Mouse (Mus musculus): ENCODE data around the gene Jak1. TPM values are rescaled to one million over a fixed set of nuclear protein-coding genes. Genes with fewer than 3 reads are reported as not detected.

Gene Jak1
- polyA plus RNA-seq, 1 experiment, result 55.9 TPM

- no peaks in the 10 kb centered on the region for H3K4me1 ChIP-seq (ENCODE audit: control insufficient read depth, insufficient read depth, low read length)
- no peak overlapping the region for H3K9ac ChIP-seq (ENCODE audit: low read depth, poor library complexity, severe bottlenecking)
- 0 out of 2 replicates have a peak, but pooled peaks cover 3% of the 10 kb centered on the region for H3K9me3 ChIP-seq (replicated peaks; ENCODE audit: control insufficient read depth, insufficient read depth, low read length, poor library complexity, severe bottlenecking)
- no peak for TF ChIP-seq CTCF (IDR thresholded peaks at IDR 0.05; ENCODE audit: low read depth, low read length)
- no peak for TF ChIP-seq EP300 (IDR thresholded peaks at IDR 0.05; ENCODE audit: insufficient read depth, low read depth, low read length)
- no peak for TF ChIP-seq POLR2A (IDR thresholded peaks at IDR 0.05; ENCODE audit: insufficient read depth, low read length)
- H3K27ac ChIP-seq (ENCODE audit: insufficient read depth, low read length), result no peak overlapping the region
- no peaks in the 10 kb centered on the region for H3K27me3 ChIP-seq (ENCODE audit: control insufficient read depth, insufficient read depth, low read length, poor library complexity, severe bottlenecking)
- no peaks in the 10 kb centered on the region for H3K36me3 ChIP-seq (ENCODE audit: control insufficient read depth, insufficient read depth, low read length, poor library complexity, severe bottlenecking)
- no peak overlapping the region for H3K4me3 ChIP-seq (ENCODE audit: low read depth, low read length)
Measured at GRCm38 (mm10) chr4:101230621-101231020, 34.5 kb downstream of the Jak1 start.

GRCm38 (mm10) chr4:101227398-101227797 is 37.7 kb downstream of the Jak1 start:
- Histone ChIP-seq H3K4me3 (ENCODE audit: low read depth, low read length) (no peak overlapping the region), H3K27ac (ENCODE audit: insufficient read depth, low read length) (no peak overlapping the region), H3K4me1 (ENCODE audit: control insufficient read depth, insufficient read depth, low read length) (no peaks in the 10 kb centered on the region), H3K9ac (ENCODE audit: low read depth, poor library complexity, severe bottlenecking) (no peak overlapping the region), H3K27me3 (ENCODE audit: control insufficient read depth, insufficient read depth, low read length, poor library complexity, severe bottlenecking) (no peaks in the 10 kb centered on the region), H3K36me3 (ENCODE audit: control insufficient read depth, insufficient read depth, low read length, poor library complexity, severe bottlenecking) (no peaks in the 10 kb centered on the region), H3K9me3 (replicated peaks; ENCODE audit: control insufficient read depth, insufficient read depth, low read length, poor library complexity, severe bottlenecking) (0 out of 2 replicates have a peak, but pooled peaks cover 3% of the 10 kb centered on the region)
- TF ChIP-seq CTCF (IDR thresholded peaks at IDR 0.05; ENCODE audit: low read depth, low read length) (no peak), POLR2A (IDR thresholded peaks at IDR 0.05; ENCODE audit: insufficient read depth, low read length) (no peak), EP300 (IDR thresholded peaks at IDR 0.05; ENCODE audit: insufficient read depth, low read depth, low read length) (no peak)

DNA sequence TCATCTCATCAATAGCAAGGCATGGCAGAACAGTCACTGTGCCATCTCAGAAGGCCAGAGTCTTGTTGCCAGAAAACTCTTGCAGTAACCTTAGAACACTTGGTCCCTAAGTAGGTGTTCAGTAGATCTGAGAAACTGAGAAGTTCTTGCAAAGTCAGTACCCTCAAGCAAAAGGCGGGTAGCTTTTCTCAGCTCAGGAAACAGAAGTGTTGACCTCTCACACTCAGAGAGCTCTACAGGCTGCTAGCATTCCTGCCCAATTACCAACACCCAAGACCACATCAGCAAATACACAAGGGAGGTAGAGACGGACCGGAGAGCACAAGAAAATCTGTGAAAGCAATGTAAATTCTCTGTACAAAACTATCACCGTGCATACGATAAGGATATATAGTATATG is 39.1 kb downstream of the Jak1 start:
- no peaks in the 10 kb centered on the region for H3K27me3 ChIP-seq (ENCODE audit: control insufficient read depth, insufficient read depth, low read length, poor library complexity, severe bottlenecking)
- H3K9ac ChIP-seq (ENCODE audit: low read depth, poor library complexity, severe bottlenecking), result no peak overlapping the region
- no peak for TF ChIP-seq POLR2A (IDR thresholded peaks at IDR 0.05; ENCODE audit: insufficient read depth, low read length)
- TF ChIP-seq EP300 (IDR thresholded peaks at IDR 0.05; ENCODE audit: insufficient read depth, low read depth, low read length), result no peak
- no peak for TF ChIP-seq CTCF (IDR thresholded peaks at IDR 0.05; ENCODE audit: low read depth, low read length)
- H3K36me3 ChIP-seq (ENCODE audit: control insufficient read depth, insufficient read depth, low read length, poor library complexity, severe bottlenecking), result no peaks in the 10 kb centered on the region
- H3K4me1 ChIP-seq (ENCODE audit: control insufficient read depth, insufficient read depth, low read length), result no peaks in the 10 kb centered on the region
- no peak overlapping the region for H3K27ac ChIP-seq (ENCODE audit: insufficient read depth, low read length)
- H3K4me3 ChIP-seq (ENCODE audit: low read depth, low read length), result no peak overlapping the region
- 0 out of 2 replicates have a peak, but pooled peaks cover 3% of the 10 kb centered on the region for H3K9me3 ChIP-seq (replicated peaks; ENCODE audit: control insufficient read depth, insufficient read depth, low read length, poor library complexity, severe bottlenecking)

GRCm38 (mm10) chr4:101220946-101221345 is 44.1 kb downstream of the Jak1 start:
- no peaks in the 10 kb centered on the region for H3K9me3 ChIP-seq (replicated peaks; ENCODE audit: control insufficient read depth, insufficient read depth, low read length, poor library complexity, severe bottlenecking)
- no peak overlapping the region for H3K27ac ChIP-seq (ENCODE audit: insufficient read depth, low read length)
- no peak for TF ChIP-seq CTCF (IDR thresholded peaks at IDR 0.05; ENCODE audit: low read depth, low read length)
- TF ChIP-seq POLR2A (IDR thresholded peaks at IDR 0.05; ENCODE audit: insufficient read depth, low read length), result no peak
- TF ChIP-seq EP300 (IDR thresholded peaks at IDR 0.05; ENCODE audit: insufficient read depth, low read depth, low read length), result no peak
- H3K36me3 ChIP-seq (ENCODE audit: control insufficient read depth, insufficient read depth, low read length, poor library complexity, severe bottlenecking), result no peaks in the 10 kb centered on the region
- H3K4me3 ChIP-seq (ENCODE audit: low read depth, low read length), result no peak overlapping the region
- H3K4me1 ChIP-seq (ENCODE audit: control insufficient read depth, insufficient read depth, low read length), result no peaks in the 10 kb centered on the region
- H3K27me3 ChIP-seq (ENCODE audit: control insufficient read depth, insufficient read depth, low read length, poor library complexity, severe bottlenecking), result no peaks in the 10 kb centered on the region
- H3K9ac ChIP-seq (ENCODE audit: low read depth, poor library complexity, severe bottlenecking), result no peak overlapping the region

DNA sequence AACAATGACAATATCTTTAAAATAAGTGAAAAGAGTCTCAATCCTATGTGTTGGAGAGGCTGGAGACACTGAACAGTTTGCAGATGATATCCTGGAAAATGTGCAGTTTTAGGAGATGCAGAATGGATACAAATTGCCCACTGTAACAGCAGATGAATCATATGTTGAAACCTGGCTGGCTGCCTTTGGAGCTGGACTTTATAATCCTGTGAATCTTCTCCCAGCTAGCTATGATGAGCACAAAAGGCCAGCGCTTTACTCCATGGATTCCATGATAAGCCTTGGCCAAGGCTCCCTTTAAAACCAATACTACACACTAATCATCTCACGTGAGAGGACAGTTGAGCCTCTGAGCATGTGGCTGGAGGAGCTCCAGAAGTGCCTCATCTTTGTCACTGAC is 45.2 kb downstream of the Jak1 start:
- no peak overlapping the region for H3K4me3 ChIP-seq (ENCODE audit: low read depth, low read length)
- no peak overlapping the region for H3K27ac ChIP-seq (ENCODE audit: insufficient read depth, low read length)
- H3K9ac ChIP-seq (ENCODE audit: low read depth, poor library complexity, severe bottlenecking), result no peak overlapping the region
- TF ChIP-seq POLR2A (IDR thresholded peaks at IDR 0.05; ENCODE audit: insufficient read depth, low read length) (no peak), EP300 (IDR thresholded peaks at IDR 0.05; ENCODE audit: insufficient read depth, low read depth, low read length) (no peak), CTCF (IDR thresholded peaks at IDR 0.05; ENCODE audit: low read depth, low read length) (no peak)
- H3K4me1 ChIP-seq (ENCODE audit: control insufficient read depth, insufficient read depth, low read length), result no peaks in the 10 kb centered on the region
- no peaks in the 10 kb centered on the region for H3K9me3 ChIP-seq (replicated peaks; ENCODE audit: control insufficient read depth, insufficient read depth, low read length, poor library complexity, severe bottlenecking)
- H3K36me3 ChIP-seq (ENCODE audit: control insufficient read depth, insufficient read depth, low read length, poor library complexity, severe bottlenecking), result no peaks in the 10 kb centered on the region
- no peaks in the 10 kb centered on the region for H3K27me3 ChIP-seq (ENCODE audit: control insufficient read depth, insufficient read depth, low read length, poor library complexity, severe bottlenecking)

GRCm38 (mm10) chr4:101217026-101217540 is 48.0 kb downstream of the Jak1 start:
- H3K4me1 ChIP-seq (ENCODE audit: control insufficient read depth, insufficient read depth, low read length), result no peaks in the 10 kb centered on the region
- TF ChIP-seq EP300 (IDR thresholded peaks at IDR 0.05; ENCODE audit: insufficient read depth, low read depth, low read length) (no peak), POLR2A (IDR thresholded peaks at IDR 0.05; ENCODE audit: insufficient read depth, low read length) (no peak), CTCF (IDR thresholded peaks at IDR 0.05; ENCODE audit: low read depth, low read length) (no peak)
- no peaks in the 10 kb centered on the region for H3K9me3 ChIP-seq (replicated peaks; ENCODE audit: control insufficient read depth, insufficient read depth, low read length, poor library complexity, severe bottlenecking)
- H3K4me3 ChIP-seq (ENCODE audit: low read depth, low read length), result no peak overlapping the region
- no peaks in the 10 kb centered on the region for H3K36me3 ChIP-seq (ENCODE audit: control insufficient read depth, insufficient read depth, low read length, poor library complexity, severe bottlenecking)
- H3K9ac ChIP-seq (ENCODE audit: low read depth, poor library complexity, severe bottlenecking), result no peak overlapping the region
- H3K27me3 ChIP-seq (ENCODE audit: control insufficient read depth, insufficient read depth, low read length, poor library complexity, severe bottlenecking), result no peaks in the 10 kb centered on the region
- H3K27ac ChIP-seq (ENCODE audit: insufficient read depth, low read length), result no peak overlapping the region
